Mouse (Mus musculus) kidney, postnatal 25 days (tissue): ENCODE measurements at regions not wholly inside any gene's neighbourhood (a gene's known extent, or its start where the extent isn't known, plus 50 kb on each side); places are given as distances from the start of the nearest gene placed in this dataset.
A peak's percentile ranks its signal among the peaks of the same experiment; 100 is the strongest.

Experiments used
- DNase-seq, 2 experiments: peaks; one replicate each; pipeline ENCODE4 v3.0.0; 2021; ENCODE audit warnings: mixed read lengths in 2 of 2

- DNase-seq, result peak in 1 of 2 experiments; percentile 44
These were observed 137.9 kb upstream of the Zc3h12a start for GRCm38 (mm10) chr4:125265575-125265974.

GRCm38 (mm10) chr4:125265065-125265464 is 137.4 kb upstream of the Zc3h12a start:
- no peak for DNase-seq

- DNase-seq, result no peak
These were observed 133.9 kb upstream of the Zc3h12a start for GRCm38 (mm10) chr4:125261547-125261946.

GRCm38 (mm10) chr4:125259306-125259705 is 131.7 kb upstream of the Zc3h12a start:
- no peak for DNase-seq

- DNase-seq, result no peak
These were observed 130.3 kb upstream of the Zc3h12a start for GRCm38 (mm10) chr4:125257916-125258315.

GRCm38 (mm10) chr4:125253161-125253560 is 125.5 kb upstream of the Zc3h12a start:
- no peak for DNase-seq

- DNase-seq, result no peak
These were observed 124.6 kb upstream of the Zc3h12a start for GRCm38 (mm10) chr4:125252228-125252627.

- no peak for DNase-seq
These were observed 121.4 kb upstream of the Zc3h12a start for GRCm38 (mm10) chr4:125249061-125249460.

GRCm38 (mm10) chr4:125246171-125246570 is 118.5 kb upstream of the Zc3h12a start:
- no peak for DNase-seq

- no peak for DNase-seq
These were observed 114.9 kb upstream of the Zc3h12a start for GRCm38 (mm10) chr4:125242512-125242911.

GRCm38 (mm10) chr4:125241577-125242262 is 114.1 kb upstream of the Zc3h12a start:
- DNase-seq, result no peak

GRCm38 (mm10) chr4:125231711-125232260 is 104.1 kb upstream of the Zc3h12a start:
- no peak for DNase-seq

GRCm38 (mm10) chr4:125227194-125227593 is 99.6 kb upstream of the Zc3h12a start:
- DNase-seq, result no peak

- DNase-seq, result no peak
These were observed 95.3 kb upstream of the Zc3h12a start for GRCm38 (mm10) chr4:125222922-125223321.

- peak; percentile 45 to 56 for DNase-seq
These were observed 92.7 kb upstream of the Zc3h12a start for GRCm38 (mm10) chr4:125220314-125220713.

- no peak for DNase-seq
These were observed 91.6 kb upstream of the Zc3h12a start for GRCm38 (mm10) chr4:125219209-125219608.

- DNase-seq, result no peak
These were observed 86.7 kb upstream of the Zc3h12a start for GRCm38 (mm10) chr4:125214306-125214705.

- DNase-seq, result no peak
These were observed 84.5 kb upstream of the Zc3h12a start for GRCm38 (mm10) chr4:125212176-125212530.

GRCm38 (mm10) chr4:125211459-125212175 is 84.0 kb upstream of the Zc3h12a start:
- DNase-seq, result peak; percentile 18 to 41

GRCm38 (mm10) chr4:125210719-125211118 is 83.1 kb upstream of the Zc3h12a start:
- DNase-seq, result no peak

- no peak for DNase-seq
These were observed 80.7 kb upstream of the Zc3h12a start for GRCm38 (mm10) chr4:125208136-125208915.

GRCm38 (mm10) chr4:125203521-125203920 is 75.9 kb upstream of the Zc3h12a start:
- DNase-seq, result no peak

- DNase-seq, result peak; percentile 55 to 58
These were observed 74.1 kb upstream of the Zc3h12a start for GRCm38 (mm10) chr4:125201638-125202325.
